Mouse (Mus musculus) forebrain, embryonic 10.5 days (tissue): Measurements from ENCODE around the gene Cdx2. TPM values are rescaled to one million over a fixed set of nuclear protein-coding genes. Genes with fewer than 3 reads are reported as not detected.

Experiments
- DNase-seq: peaks from one replicate; pipeline ENCODE4 v3.0.0-alpha.2; 2017; ENCODE audit warnings: low spot score; ENCODE audit errors: extremely low spot score
- H3K27ac ChIP-seq: fragments of 300-500 bp; sonication (generic); 2 replicates; pipeline ENCODE4 v1.5.1; 2016; ENCODE audit warnings: mild to moderate bottlenecking
- H3K27me3 ChIP-seq: fragments of 300-500 bp; sonication (generic); 2 replicates; pipeline ENCODE4 v1.6.1; 2016; ENCODE audit warnings: mild to moderate bottlenecking; ENCODE audit not compliant: poor library complexity, severe bottlenecking
- H3K36me3 ChIP-seq: fragments of 300-500 bp; sonication (generic); replicated peaks from 2 replicates; pipeline ENCODE4 v1.6.1; 2016; ENCODE audit warnings: mild to moderate bottlenecking, moderate library complexity
- H3K4me1 ChIP-seq: fragments of 300-500 bp; sonication (generic); 2 replicates; pipeline ENCODE4 v1.6.1; 2016
- H3K4me3 ChIP-seq: fragments of 300-500 bp; sonication (generic); 2 replicates; pipeline ENCODE4 v1.5.1; 2016; ENCODE audit warnings: mild to moderate bottlenecking, moderate library complexity
- H3K9me3 ChIP-seq: fragments of 300-500 bp; sonication (generic); 2 replicates; pipeline ENCODE4 v1.6.1; 2016; ENCODE audit warnings: mild to moderate bottlenecking, moderate library complexity
- WGBS: fragments of 180-500 bp; shearing (Covaris S2); methylation state at CpG from one replicate; pipeline ENCODE4 v1.1.7; 2016; 5-methylcytosine and 5-hydroxymethylcytosine counted together
- polyA plus RNA-seq: library from polyadenylated mRNA; unstranded; fragments of >200 nt; fragmentation: Nextera tagmentation; extraction: Ambion mirVana; gene quantifications from 2 replicates; pipeline ENCODE4 v1.2.1, GENCODE M21; 2016

The Cdx2 gene
- polyA plus RNA-seq, result not detected in 2 replicates

DNA sequence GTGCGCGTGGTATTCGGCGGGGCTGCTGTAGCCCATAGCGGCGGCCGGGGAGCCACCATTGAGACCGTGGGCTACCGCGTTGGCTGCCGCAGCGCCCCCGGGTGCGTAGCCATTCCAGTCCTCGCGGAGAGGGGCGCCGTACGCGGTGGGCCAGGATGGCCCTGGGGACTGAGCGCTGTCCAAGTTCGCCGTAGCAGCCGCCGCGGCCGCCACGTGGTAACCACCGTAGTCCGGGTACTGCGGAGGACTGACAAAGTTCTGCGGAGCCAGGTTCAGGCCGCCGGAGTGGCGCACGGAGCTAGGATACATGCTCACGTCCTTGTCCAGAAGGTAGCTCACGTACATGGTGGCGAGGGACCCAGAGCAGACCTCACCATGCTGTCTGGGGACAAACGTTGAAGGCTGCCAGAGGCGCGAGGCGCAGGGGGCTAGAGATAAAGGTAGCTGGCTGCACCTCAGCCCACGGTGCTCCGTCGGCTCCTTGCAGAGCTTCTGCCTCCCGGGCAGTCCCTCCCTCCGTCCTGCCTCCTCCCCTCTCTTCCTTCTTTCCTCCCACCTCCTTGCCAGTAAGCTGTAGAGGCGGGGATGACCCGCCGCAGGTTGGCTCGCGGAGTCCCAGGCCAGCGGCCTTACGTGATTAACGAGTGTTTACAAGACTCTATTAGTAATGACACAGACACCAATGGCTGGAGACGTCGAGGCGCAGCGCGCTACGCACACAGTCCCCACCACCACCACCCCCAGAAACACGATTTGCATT lies at the start of gene Cdx2:
Cdx2 (minus strand) TSS at position 633 of the 760 bp plus-strand sequence.
- H3K27ac ChIP-seq, result no peak within 1 kb of the TSS
- DNase-seq, result peak; percentile 42
- peaks cover 24% of the 10 kb centered on the region for H3K4me1 ChIP-seq
- H3K36me3 ChIP-seq, result no peaks in the 10 kb centered on the region
- H3K27me3 ChIP-seq, result peaks cover 100% of the 10 kb centered on the region
- under 1% methylated on average over 63 of the region's 63 CpGs for WGBS
- no peak within 1 kb of the TSS; the same call in 1 of the 2 replicates for H3K4me3 ChIP-seq
- H3K9me3 ChIP-seq, result no peaks in the 10 kb centered on the region

DNA sequence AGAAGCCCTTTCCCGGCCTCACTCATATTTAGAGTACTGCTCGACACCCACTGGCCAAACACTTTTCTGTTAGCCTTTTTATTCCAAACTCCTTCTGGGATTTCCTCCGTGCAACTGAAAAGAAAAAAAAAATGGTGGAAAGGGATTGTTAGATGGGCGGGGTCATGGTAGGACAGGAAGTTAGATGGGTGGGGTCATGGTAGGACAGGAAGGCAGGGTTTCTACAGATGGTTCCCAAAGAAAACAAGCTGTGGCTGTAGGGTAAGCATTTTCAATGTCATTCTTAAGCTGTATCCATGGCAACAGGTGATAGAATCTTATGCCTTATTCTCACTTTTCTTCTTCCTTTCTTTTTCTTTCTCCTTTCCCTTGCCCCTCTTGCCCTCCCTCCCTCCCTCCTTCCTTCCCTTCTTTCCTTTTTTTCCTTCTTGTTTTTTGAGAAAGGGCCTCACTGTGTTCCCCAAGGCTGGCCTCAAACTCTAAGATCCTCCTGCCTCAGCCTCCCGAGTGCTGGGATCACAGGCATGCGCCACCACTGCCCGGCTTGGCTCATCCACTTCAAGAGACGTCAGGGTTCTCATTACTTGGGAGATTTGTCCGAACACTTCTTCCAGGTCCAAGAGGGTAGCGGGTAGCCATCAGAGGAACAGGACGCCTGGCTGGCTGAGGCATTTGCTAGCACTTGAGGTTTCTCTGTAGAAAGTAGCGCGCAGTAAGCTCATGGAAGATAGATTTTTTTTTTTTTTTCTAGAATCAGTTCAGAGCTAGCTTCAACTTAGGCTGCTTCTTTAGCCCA lies 49.4 kb upstream of the Cdx2 start:
- Histone ChIP-seq H3K27ac (no peak overlapping the region), H3K9me3 (no peaks in the 10 kb centered on the region), H3K27me3 (no peaks in the 10 kb centered on the region), H3K4me1 (no peaks in the 10 kb centered on the region), H3K36me3 (no peaks in the 10 kb centered on the region), H3K4me3 (no peak overlapping the region)
- 93% methylated on average over 13 of the region's 13 CpGs for WGBS
- no peak for DNase-seq

DNA sequence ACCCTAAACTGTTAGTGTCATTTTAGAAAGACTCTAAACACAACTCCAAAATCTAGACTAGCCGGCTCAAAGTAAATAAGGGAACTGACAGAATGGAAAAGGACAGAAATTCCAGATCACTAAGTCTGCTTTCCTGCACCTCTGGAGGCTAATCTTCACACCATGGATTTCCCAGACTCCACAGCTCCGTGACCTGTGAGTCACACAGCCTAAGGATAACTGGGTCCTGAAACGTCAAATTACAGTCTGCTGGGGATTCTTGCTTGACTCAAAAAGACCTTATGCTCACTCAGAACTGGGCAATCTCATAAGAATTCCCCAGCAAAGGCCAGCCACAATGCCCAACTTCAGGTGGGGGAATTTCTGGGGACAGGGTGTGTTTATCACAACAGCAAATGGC lies 48.7 kb upstream of the Cdx2 start:
- DNase-seq, result no peak
- Histone ChIP-seq H3K27ac (no peak overlapping the region), H3K9me3 (no peaks in the 10 kb centered on the region), H3K27me3 (no peaks in the 10 kb centered on the region), H3K4me3 (no peak overlapping the region), H3K36me3 (no peaks in the 10 kb centered on the region), H3K4me1 (no peaks in the 10 kb centered on the region)
- 77% methylated on average over 3 of the region's 3 CpGs for WGBS

DNA sequence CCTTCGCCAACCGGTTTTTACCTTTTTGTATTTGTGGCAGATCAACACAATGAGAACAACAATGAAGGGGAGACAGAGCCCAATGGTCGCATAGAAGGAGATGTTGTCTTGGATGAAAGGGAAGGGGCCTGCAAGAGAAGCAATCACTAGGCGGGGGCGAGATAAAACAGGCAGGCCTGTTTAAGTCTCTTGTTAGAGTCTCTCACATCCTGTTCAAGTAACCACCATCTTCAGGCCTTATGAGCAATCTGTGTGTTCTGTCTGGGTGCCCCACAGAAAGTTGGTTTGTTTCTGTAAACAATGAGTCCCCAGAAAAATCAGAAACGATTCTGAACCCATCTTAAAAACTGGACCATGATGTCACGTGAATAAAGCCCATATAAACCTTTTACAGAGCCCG lies 47.9 kb upstream of the Cdx2 start:
- no peaks in the 10 kb centered on the region for H3K4me1 ChIP-seq
- no peak overlapping the region for H3K27ac ChIP-seq
- H3K9me3 ChIP-seq, result no peaks in the 10 kb centered on the region
- H3K4me3 ChIP-seq, result no peak overlapping the region
- no peak for DNase-seq
- no peaks in the 10 kb centered on the region for H3K27me3 ChIP-seq
- 77% methylated on average over 8 of the region's 8 CpGs for WGBS
- H3K36me3 ChIP-seq, result no peaks in the 10 kb centered on the region

DNA sequence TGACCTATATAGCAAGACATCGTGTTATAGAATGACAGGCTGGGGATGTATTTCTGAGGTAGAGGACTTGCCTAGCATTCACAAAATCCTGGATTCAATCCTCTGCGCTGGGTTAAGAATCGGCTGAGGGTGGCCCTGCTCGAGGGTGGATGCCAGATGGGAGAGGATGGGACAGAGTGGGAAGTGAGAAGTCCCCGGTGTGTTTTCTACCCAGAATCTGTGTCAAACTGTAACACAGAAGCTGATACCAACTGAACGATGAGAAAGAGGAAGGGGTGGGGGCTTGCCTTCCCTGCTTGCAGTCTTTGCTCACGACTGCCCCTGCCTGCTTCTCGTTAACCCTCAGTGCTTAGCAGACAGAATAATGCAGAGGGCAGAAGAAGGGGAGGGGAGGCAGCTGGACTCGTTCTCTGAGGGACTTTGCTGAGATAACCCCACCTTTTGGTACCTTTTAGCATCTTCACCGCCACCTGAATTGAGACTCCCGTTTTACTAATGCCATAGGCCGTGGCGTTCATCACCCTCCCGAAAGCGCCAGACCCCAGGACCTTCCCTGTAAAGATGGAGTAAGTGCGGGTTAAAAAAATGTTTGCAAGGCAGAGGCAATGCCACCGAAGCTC lies 47.2 kb upstream of the Cdx2 start:
- Histone ChIP-seq H3K4me3 (no peak overlapping the region), H3K9me3 (no peaks in the 10 kb centered on the region), H3K27me3 (no peaks in the 10 kb centered on the region), H3K27ac (no peak overlapping the region), H3K36me3 (no peaks in the 10 kb centered on the region), H3K4me1 (no peaks in the 10 kb centered on the region)
- DNase-seq, result no peak
- 65% methylated on average over 17 of the region's 17 CpGs for WGBS

DNA sequence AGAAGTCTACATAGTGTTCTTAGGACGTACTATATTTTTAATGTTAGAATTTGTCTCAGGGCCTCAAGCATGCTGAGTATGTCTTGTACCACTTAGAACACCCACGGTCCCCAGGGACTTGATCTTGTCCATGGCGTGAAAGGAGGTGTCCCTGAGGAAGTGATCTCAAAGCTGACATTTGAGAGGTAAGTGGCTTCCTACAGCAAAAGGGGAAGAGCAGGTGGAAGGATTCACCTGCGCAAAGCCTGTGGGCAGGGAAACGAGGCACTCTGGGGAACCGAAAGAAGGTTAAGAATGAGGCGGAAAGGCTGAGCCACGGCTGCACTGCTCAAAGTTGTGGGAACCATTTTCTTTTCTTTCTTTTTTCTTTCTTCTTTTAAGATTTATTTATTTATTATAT lies 44.9 kb upstream of the Cdx2 start:
- Histone ChIP-seq H3K36me3 (no peaks in the 10 kb centered on the region), H3K4me3 (no peak overlapping the region), H3K4me1 (no peaks in the 10 kb centered on the region), H3K27me3 (no peaks in the 10 kb centered on the region), H3K27ac (no peak overlapping the region), H3K9me3 (no peaks in the 10 kb centered on the region)
- WGBS, result 92% methylated on average over 8 of the region's 8 CpGs
- no peak for DNase-seq

DNA sequence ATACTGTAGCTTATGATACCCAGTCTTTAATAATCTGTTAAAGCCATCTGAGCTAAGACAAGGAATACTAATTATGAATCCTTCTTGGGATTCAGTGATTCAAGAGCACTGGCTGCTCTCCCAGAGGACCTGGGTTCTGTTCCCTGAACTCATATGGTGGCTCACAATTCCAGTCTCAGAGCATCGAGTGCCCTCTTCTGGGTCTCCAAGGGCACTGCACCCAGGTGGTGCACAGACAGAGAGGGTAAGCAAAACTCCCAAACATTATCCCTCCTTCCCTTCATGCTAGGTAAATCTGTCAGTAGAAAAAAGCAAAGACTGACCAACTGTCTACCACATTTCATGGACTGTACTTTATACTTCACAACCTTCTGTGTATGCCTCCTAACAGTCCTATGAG lies 38.9 kb upstream of the Cdx2 start:
- H3K4me3 ChIP-seq, result no peak overlapping the region
- H3K27ac ChIP-seq, result no peak overlapping the region
- 75% methylated on average over 1 of the region's 1 CpGs for WGBS
- no peaks in the 10 kb centered on the region for H3K9me3 ChIP-seq
- H3K36me3 ChIP-seq, result no peaks in the 10 kb centered on the region
- no peaks in the 10 kb centered on the region for H3K27me3 ChIP-seq
- DNase-seq, result no peak
- H3K4me1 ChIP-seq, result no peaks in the 10 kb centered on the region

DNA sequence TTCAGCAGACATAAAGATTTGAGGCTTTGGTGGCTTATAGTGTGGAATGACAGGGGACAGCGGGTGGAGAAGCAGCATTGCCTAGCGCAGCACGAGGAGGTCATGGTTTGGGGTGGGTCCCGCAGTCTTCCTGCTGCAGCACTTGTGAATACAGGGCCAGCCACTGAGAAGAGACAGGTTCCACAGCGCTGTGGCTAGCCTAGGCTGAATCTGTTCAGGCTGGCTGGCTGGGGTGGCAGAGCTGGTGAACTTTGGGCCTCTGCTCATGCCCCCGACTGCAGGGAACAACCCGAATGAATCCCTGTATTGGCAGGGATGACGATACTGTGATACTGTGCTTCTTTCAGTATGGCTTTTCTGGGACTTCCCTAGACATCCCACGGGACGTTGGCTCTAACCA lies 36.8 kb upstream of the Cdx2 start:
- Histone ChIP-seq H3K9me3 (no peaks in the 10 kb centered on the region), H3K4me3 (no peak overlapping the region), H3K36me3 (no peaks in the 10 kb centered on the region), H3K27me3 (no peaks in the 10 kb centered on the region), H3K4me1 (no peaks in the 10 kb centered on the region), H3K27ac (no peak overlapping the region)
- DNase-seq, result no peak
- 91% methylated on average over 10 of the region's 10 CpGs for WGBS

DNA sequence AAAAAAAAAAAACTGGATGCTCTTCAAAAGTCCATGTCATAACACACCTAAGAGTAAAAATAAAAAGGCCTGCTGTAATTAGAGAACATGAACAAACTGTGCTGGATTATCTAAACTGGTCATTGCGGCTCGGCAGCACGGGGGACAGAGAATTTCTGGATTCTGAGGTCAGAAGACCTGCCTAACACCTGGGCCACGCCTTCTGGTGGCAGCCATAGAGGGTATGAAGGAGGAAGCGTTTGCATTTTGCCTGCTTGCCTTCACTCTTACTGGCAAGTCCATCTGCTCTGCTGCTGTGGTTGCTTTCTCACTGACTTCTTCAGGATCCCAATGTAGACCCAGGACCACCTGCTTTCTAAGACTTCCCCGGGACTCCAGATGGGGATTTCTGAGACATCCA lies 35.8 kb upstream of the Cdx2 start:
- H3K27me3 ChIP-seq, result no peaks in the 10 kb centered on the region
- no peak overlapping the region for H3K4me3 ChIP-seq
- no peaks in the 10 kb centered on the region for H3K4me1 ChIP-seq
- no peak overlapping the region for H3K27ac ChIP-seq
- DNase-seq, result no peak
- no peaks in the 10 kb centered on the region for H3K36me3 ChIP-seq
- H3K9me3 ChIP-seq, result no peaks in the 10 kb centered on the region
- WGBS, result 90% methylated on average over 6 of the region's 6 CpGs

DNA sequence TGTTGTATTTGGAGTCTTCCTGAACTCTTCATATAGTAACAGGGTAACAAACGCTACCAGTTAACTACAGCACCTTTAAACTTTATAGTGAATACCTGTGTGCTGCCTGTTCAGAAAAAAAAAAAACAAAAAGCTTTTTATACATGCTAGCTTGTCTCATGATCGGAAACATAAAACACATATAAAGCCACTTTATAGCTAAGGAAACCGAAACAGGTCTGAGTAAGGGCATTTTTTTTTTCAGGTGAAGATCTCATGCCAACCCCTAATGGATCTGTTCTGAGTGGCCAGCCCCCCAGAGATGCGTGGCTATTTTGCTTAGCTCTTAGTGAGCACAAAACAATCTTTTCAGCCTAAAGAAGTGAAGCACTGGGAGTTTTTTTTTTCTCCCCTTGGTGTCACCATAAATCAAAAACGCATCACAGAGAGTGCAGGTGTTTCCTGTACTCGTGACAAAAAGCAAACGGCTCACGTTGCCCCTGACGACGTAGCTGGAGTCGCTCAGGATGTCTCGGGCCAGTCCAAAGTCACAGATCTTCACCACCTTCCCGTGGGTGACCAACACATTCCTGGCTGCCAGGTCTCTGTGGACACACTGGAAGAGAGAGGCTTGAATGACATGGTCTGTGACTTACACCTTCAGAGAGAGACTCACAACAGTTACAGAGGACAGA lies 33.8 kb upstream of the Cdx2 start:
- H3K9me3 ChIP-seq, result no peaks in the 10 kb centered on the region
- H3K27ac ChIP-seq, result no peak overlapping the region
- no peak for DNase-seq
- H3K27me3 ChIP-seq, result no peaks in the 10 kb centered on the region
- no peaks in the 10 kb centered on the region for H3K4me1 ChIP-seq
- 84% methylated on average over 13 of the region's 13 CpGs for WGBS
- no peaks in the 10 kb centered on the region for H3K36me3 ChIP-seq
- H3K4me3 ChIP-seq, result no peak overlapping the region

DNA sequence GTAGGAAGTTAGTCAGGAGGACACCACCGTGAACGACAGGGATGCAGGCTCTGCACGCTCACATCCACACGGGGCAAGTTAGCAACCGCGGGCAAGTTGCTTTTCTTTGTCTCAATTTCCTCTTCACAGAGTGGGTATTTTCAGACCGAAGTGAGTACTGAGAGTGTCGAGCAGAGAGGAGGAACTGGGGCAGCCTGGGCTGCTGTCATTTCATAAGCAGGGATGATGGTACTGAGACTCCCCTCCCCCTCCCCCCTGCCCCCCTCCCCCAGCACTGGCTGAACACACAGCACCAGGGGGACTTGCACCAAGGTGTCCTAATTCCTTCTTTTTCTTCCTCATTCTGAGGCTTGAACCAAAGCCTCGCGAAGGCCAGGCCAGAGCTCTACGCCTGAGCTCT lies 32.5 kb upstream of the Cdx2 start:
- Histone ChIP-seq H3K9me3 (no peaks in the 10 kb centered on the region), H3K4me1 (no peaks in the 10 kb centered on the region), H3K4me3 (no peak overlapping the region), H3K36me3 (no peaks in the 10 kb centered on the region), H3K27ac (no peak overlapping the region), H3K27me3 (no peaks in the 10 kb centered on the region)
- WGBS, result 90% methylated on average over 11 of the region's 11 CpGs
- DNase-seq, result no peak

DNA sequence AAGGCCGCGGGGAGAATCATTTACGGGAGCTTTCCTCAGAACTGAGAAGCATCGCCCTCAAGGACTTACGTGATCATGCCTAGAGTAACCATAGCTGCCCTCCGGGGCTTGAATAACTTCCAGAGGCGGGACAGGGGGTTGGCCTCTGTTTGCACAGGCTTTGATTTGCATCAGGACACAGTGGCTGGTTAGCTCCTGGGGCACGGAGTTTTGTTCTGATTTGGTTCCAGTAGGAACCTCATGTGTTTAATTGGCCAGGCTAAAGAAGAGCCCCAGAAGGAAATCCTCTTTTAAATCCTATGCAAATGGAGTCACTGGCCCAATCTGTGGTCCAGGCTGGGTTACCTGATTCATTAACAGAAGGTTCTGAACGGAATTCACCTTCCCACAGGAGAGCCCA lies 31.9 kb upstream of the Cdx2 start:
- no peaks in the 10 kb centered on the region for H3K4me1 ChIP-seq
- H3K4me3 ChIP-seq, result no peak overlapping the region
- no peak for DNase-seq
- no peak overlapping the region for H3K27ac ChIP-seq
- no peaks in the 10 kb centered on the region for H3K9me3 ChIP-seq
- no peaks in the 10 kb centered on the region for H3K27me3 ChIP-seq
- WGBS, result 69% methylated on average over 9 of the region's 9 CpGs
- no peaks in the 10 kb centered on the region for H3K36me3 ChIP-seq
